Mouse (Mus musculus) heart, postnatal 0 days (tissue): ENCODE results near the gene Akap8. TPM values are rescaled to one million over a fixed set of nuclear protein-coding genes. Genes with fewer than 3 reads are reported as not detected.

Experiments
- ATAC-seq: fragments of 200-750 bp; cut with Nextera tagmentation; 2 replicates; pipeline ENCODE4 v1.8.0; 2017; ENCODE audit warnings: low read depth, moderate number of reproducible peaks, moderate library complexity; ENCODE audit not compliant: insufficient read depth
- DNase-seq: peaks from one replicate; pipeline ENCODE4 v3.0.0-alpha.2; 2016; ENCODE audit warnings: low spot score
- H3K27ac ChIP-seq: fragments of 300-500 bp; sonication (generic); 2 replicates; pipeline ENCODE4 v1.5.1; 2014; ENCODE audit warnings: low read depth, mild to moderate bottlenecking
- H3K27me3 ChIP-seq: fragments of 300-500 bp; sonication (generic); 2 replicates; pipeline ENCODE4 v1.6.1; 2014; ENCODE audit warnings: low read length, mixed read lengths; ENCODE audit not compliant: control insufficient read depth, insufficient read depth
- H3K36me3 ChIP-seq: fragments of 300-500 bp; sonication (generic); replicated peaks from 2 replicates; pipeline ENCODE4 v1.6.1; 2014; ENCODE audit warnings: low read length, mixed read lengths; ENCODE audit not compliant: control insufficient read depth, insufficient read depth
- H3K4me1 ChIP-seq: fragments of 300-500 bp; sonication (generic); 2 replicates; pipeline ENCODE4 v1.6.1; 2014; ENCODE audit warnings: antibody characterized with exemption; ENCODE audit not compliant: control insufficient read depth, insufficient read depth
- H3K4me2 ChIP-seq: fragments of 300-500 bp; sonication (generic); 2 replicates; pipeline ENCODE4 v1.6.1; 2014; ENCODE audit warnings: low read depth, mild to moderate bottlenecking, low read length, moderate library complexity
- H3K4me3 ChIP-seq: fragments of 300-500 bp; sonication (generic); 2 replicates; pipeline ENCODE4 v1.5.1; 2014; ENCODE audit warnings: low read depth, low read length
- H3K9ac ChIP-seq: fragments of 300-500 bp; sonication (generic); replicated peaks from 2 replicates; pipeline ENCODE4 v1.6.1; 2014; ENCODE audit warnings: low read depth, low read length, mixed read lengths
- H3K9me3 ChIP-seq: fragments of 300-500 bp; sonication (generic); replicated peaks from 2 replicates; pipeline ENCODE4 v1.6.1; 2016; ENCODE audit warnings: low read length; ENCODE audit not compliant: control insufficient read depth
- CTCF ChIP-seq: IDR thresholded peaks from 2 replicates; pipeline ENCODE4 v1.5.1; 2016; ENCODE audit warnings: antibody characterized with exemption, control low read depth, low read depth
- EP300 ChIP-seq: IDR thresholded peaks from 2 replicates; pipeline ENCODE4 v1.6.1; 2016; ENCODE audit warnings: antibody characterized with exemption, low read depth
- WGBS: fragments of 180-500 bp; shearing (Covaris S2); extraction: QIAGEN DNeasy Blood & Tissue Kit; methylation state at CpG from one replicate; pipeline ENCODE4 v1.1.7; 2014; 5-methylcytosine and 5-hydroxymethylcytosine counted together
- polyA plus RNA-seq: library from polyadenylated mRNA; unstranded; fragments of >200 nt; fragmentation: Nextera tagmentation; extraction: Ambion mirVana; gene quantifications from 2 replicates; pipeline ENCODE4 v1.2.1, GENCODE M21; 2015
- total RNA-seq: library from RNA; depleted of rRNA; stranded (reverse); fragments of >200 nt; gene quantifications from 2 replicates; pipeline ENCODE4 v1.2.3, GENCODE M21; 2014; ENCODE audit warnings: low replicate concordance

Gene Akap8
- total and polyA plus RNA-seq, 2 experiments from 2014 or later = 40.2 to 110 TPM

DNA sequence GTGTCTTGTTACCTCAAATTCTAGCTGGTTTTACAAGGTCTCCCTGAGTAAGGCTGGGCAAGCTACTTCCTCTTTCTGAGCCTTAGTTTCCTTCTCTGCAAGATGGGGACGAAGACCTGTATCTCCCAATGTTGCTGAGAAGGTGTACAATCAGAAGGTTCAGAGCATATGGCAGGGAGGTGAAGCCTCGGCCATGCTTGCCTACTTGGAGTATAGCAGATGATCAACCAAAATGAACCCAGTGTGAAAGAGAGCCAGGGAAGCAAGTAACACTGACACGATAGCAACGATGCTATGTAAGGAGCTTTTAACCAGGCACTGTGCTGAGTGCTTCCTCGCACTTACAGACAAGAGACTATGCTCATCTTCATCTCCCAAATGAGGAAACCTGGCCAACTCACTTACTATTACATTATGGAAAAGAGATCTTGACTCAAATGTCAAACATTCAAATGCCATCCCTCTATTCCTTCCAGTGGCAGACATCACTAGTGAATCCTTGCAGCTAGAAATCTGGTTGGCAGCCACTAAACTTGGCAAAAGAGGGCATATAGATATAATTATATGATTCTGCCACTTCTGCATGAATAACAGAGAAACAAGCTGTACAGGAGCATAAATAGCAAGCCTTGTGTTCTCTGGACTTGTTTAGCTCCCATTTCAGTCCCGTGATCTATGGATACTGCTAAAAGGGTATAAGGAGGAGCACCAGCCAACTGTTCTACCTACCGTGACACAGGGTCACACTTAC is 37.3 kb upstream of the Akap8 start:
- Histone ChIP-seq H3K4me2 (no peak overlapping the region), H3K9me3 (no peaks in the 10 kb centered on the region), H3K27ac (no peak overlapping the region), H3K9ac (no peak overlapping the region), H3K4me3 (no peak overlapping the region), H3K27me3 (no peaks in the 10 kb centered on the region), H3K36me3 (peaks cover 77% of the 10 kb centered on the region), H3K4me1 (peaks cover 16% of the 10 kb centered on the region)
- ATAC-seq (no peak), DNase-seq (no peak)
- 91% methylated on average over 7 of the region's 7 CpGs for WGBS
- TF ChIP-seq CTCF (no peak), EP300 (no peak)

DNA sequence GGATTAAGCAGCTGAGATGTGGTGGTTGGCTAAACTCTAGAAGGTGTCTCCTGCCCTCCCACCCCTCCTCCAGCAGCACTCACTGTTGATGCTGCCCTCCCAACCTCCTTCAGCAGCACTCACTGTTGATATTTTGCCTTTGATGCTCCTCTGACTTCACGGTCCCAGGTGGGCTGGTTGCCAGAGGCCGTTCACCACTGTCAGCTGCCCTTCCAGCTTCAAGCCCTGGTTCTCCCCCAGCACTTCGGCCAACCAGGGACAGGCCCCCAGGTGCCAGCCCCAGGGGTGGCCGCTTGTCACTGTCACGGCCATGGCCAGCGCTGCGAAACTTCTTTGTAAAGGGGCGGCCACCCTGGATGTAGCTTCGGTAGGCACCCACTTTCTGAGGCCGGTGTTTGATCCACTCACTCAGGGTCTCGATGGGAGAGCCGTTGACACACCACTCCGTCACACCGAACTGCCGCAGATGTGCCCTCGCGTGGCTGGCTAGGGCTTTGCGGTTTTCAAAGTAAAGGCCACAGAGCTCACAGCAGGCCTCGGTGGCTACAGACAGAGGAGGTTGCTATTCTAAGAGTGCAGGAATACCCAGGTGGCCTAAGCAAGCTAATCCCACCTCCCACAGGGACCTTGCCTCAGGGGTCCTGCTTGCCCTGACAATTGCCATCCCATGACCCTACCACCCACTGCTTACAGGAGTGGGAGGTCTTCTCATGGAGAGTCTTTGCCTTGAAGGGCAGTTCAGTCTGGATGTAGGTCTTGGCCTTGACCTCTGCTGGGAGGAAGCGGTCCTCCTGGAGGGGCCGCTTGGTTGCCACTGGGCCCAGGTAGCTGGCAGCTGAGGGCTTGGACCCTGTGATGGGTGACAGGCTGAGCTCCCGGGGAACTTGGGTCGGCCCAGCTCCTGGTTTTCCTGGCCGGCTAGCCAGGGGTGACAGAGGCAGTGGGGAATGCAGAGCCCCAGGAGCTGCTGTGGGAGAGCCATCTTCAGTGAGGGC is 36.0 kb upstream of the Akap8 start:
- TF ChIP-seq EP300 (no peak), CTCF (no peak)
- Histone ChIP-seq H3K9ac (no peak overlapping the region), H3K4me2 (no peak overlapping the region), H3K36me3 (peaks cover 77% of the 10 kb centered on the region), H3K27me3 (no peaks in the 10 kb centered on the region), H3K9me3 (no peaks in the 10 kb centered on the region), H3K4me1 (peaks cover 11% of the 10 kb centered on the region; the same call in 1 of the 2 replicates), H3K27ac (no peak overlapping the region), H3K4me3 (no peak overlapping the region)
- DNase-seq = no peak
- ATAC-seq = no peak
- WGBS = 82% methylated on average over 24 of the region's 24 CpGs

DNA sequence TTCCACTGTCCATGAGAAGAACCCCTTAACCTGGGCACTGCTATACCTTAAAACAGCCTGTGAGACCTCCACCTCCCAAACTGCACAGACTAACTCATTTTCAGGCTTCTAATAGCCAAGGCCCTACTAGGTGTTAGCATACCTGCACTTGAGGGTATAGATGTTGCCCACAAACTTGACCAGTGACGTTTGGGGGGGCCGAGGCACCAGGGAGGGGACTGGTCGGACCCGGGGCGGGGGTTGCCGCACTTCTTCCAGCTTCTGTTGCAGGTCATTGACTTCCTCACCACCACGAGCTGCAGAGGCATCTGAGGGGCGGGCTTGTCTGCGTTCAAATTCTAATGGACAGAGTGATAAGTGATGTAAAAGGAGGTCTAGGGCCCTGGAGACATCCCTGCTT is 35.2 kb upstream of the Akap8 start:
- Histone ChIP-seq H3K4me3 (no peak overlapping the region), H3K27ac (no peak overlapping the region), H3K9me3 (no peaks in the 10 kb centered on the region), H3K9ac (no peak overlapping the region), H3K4me2 (no peak overlapping the region), H3K36me3 (peaks cover 73% of the 10 kb centered on the region), H3K27me3 (no peaks in the 10 kb centered on the region), H3K4me1 (peaks cover 11% of the 10 kb centered on the region; the same call in 1 of the 2 replicates)
- DNase-seq (no peak), ATAC-seq (no peak)
- TF ChIP-seq CTCF (no peak), EP300 (no peak)
- 83% methylated on average over 9 of the region's 9 CpGs for WGBS

DNA sequence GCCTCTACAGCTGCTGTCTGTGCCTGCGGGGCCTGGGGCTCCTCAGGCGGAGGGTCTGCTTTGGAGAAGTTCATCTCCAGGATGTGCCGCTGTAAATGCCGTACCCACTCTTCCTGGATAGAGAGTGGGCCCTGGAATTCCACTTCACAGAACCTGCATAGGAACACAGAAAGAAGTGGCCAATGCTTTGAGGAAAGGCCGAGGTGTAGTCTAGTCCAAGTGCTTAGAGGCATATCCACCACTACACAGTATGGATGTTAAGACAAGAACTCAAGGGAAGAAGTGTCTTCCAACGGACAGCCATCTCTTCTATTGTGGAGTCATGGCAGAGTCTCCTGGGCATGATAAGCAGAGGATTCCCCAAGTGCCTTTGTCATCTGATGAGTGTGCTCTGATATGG is 34.0 kb upstream of the Akap8 start:
- no peaks in the 10 kb centered on the region for H3K9me3 ChIP-seq
- no peak for DNase-seq
- no peaks in the 10 kb centered on the region for H3K27me3 ChIP-seq
- peaks cover 11% of the 10 kb centered on the region; the same call in 1 of the 2 replicates for H3K4me1 ChIP-seq
- peaks cover 60% of the 10 kb centered on the region for H3K36me3 ChIP-seq
- H3K4me2 ChIP-seq = no peak overlapping the region
- WGBS = 87% methylated on average over 6 of the region's 6 CpGs
- ATAC-seq = no peak
- TF ChIP-seq CTCF (no peak), EP300 (no peak)
- H3K27ac ChIP-seq = no peak overlapping the region
- H3K9ac ChIP-seq = no peak overlapping the region
- no peak overlapping the region for H3K4me3 ChIP-seq

DNA sequence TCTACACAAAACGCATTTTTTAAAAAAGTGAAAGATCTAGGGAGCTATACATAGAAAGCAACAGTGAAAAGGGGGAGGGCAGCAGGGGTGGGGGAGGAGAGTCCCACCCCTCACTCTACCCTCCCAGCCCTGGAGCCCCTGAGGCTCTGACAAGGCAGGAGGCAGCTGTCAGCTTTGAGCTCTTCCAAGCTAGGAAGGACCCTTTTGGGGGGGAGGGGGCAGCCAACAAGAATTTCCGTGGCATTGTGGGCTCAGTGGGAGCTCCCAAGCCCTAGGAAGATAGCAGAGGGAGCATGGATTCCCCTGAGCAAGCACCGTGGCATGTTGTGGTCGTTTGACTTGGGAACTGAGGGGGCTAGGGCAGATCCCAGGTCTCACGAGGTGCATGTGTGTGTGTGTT is 33.2 kb upstream of the Akap8 start:
- H3K9me3 ChIP-seq = no peaks in the 10 kb centered on the region
- no peak overlapping the region for H3K4me3 ChIP-seq
- peak overlapping the region; percentile 58 for H3K27ac ChIP-seq
- TF ChIP-seq CTCF (no peak), EP300 (no peak)
- H3K9ac ChIP-seq = no peak overlapping the region
- ATAC-seq (no peak), DNase-seq (no peak)
- H3K36me3 ChIP-seq = peaks cover 52% of the 10 kb centered on the region
- H3K27me3 ChIP-seq = no peaks in the 10 kb centered on the region
- 57% methylated on average over 5 of the region's 5 CpGs for WGBS
- H3K4me1 ChIP-seq = peaks cover 11% of the 10 kb centered on the region; the same call in 1 of the 2 replicates
- no peak overlapping the region for H3K4me2 ChIP-seq
